Mouse (Mus musculus): ENCODE data around the gene Cys1.

DNA sequence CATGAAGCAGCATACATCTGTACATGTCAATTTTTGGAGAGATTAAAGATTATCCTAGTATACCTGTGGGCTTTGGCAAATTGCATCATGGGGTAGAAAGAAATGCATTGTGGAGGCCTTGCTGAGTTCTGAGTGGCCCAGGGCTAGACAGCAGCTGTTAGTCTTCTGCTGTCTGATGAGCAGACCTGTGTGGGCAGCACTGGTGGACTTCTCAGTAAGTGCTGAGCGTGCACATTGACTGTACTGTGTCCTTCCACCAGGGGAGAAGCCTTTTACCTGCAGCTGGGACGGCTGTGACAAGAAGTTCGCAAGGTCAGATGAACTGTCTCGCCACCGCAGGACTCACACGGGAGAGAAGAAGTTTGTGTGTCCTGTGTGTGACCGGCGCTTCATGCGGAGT lies 21.7 kb downstream of the Cys1 start:
- TF ChIP-seq CTCF (IDR thresholded peaks at IDR 0.05; ENCODE audit: low read depth) (no peak), EP300 (IDR thresholded peaks at IDR 0.05; ENCODE audit: low read depth) (no peak)

Measured in heart, postnatal 0 days (tissue).